Mouse (Mus musculus) cerebellum, postnatal 10 days (tissue): ENCODE measurements at regions not wholly inside any gene's neighbourhood (a gene's known extent, or its start where the extent isn't known, plus 50 kb on each side); places are given as distances from the start of the nearest gene placed in this dataset.

Experiments used
- DNase-seq, 2 experiments: peaks; one replicate each; pipeline ENCODE4 v3.0.0; 2021; ENCODE audit warnings: mixed read lengths in 2 of 2

DNA sequence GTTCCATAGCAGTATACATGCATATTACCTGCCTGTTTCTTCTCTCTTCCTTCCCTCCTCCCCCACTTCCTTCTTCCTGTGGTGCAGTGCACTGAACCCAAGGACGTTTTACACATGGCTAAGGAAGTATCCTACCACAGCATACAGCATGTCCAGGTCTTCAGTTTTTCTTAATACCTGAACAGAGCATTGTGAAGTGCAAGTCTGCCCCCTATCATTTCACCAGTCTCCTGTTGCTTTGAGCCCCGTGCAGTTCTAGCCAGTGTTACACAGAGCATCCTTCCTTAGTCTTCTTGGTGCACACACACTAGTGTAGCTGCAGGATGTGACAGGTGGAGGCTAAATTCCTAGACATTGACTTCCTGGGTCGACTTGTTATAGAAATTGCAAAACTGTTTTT, 53.7 kb upstream of the Foxb1 start:
- DNase-seq, result no peak

GRCm38 (mm10) chr9:69823179-69823966, 62.6 kb upstream of the Foxb1 start:
- peak; percentile 3 to 4 for DNase-seq

GRCm38 (mm10) chr9:69828428-69828827, 67.7 kb upstream of the Foxb1 start:
- DNase-seq, result no peak

GRCm38 (mm10) chr9:69835396-69835795, 74.7 kb upstream of the Foxb1 start:
- no peak for DNase-seq

DNA sequence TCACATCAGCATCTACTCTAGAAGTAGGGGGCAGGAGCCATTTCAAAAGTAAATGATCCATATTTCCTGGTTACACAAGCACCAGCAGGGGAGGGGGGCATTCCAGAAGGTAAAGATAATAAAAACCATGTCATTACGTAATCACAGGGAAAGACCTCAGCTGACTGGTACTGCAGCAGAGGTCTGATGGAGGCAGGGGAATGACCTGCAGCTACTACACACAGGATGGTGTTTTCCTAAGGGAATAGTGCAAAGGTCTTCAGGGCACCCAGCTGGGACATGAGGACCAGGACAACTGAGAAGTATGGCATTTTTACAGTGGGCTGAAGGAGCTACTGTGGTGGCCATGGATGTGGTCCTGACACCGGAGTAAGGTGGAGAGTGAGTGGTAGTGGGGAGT, 78.5 kb upstream of the Foxb1 start:
- DNase-seq, result no peak

DNA sequence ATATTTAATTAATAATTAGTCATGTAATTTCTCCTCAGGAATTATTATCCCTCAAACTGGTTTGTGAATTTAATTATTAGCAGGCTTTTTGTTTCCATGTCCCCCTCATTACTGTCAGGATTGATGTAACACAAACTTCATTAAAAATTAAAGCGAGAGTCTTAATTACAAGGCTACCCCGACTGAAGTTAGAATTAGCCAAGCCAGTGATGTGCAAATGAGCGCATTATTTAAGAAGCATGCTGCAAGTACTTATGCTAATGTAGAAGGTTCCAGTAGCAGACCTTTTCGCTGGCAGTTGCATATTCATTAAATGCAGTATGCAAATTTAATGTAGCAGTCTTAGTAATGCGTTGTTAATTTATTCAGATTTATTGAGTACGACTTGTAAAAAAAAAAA, 84.0 kb upstream of the Foxb1 start:
- no peak for DNase-seq

DNA sequence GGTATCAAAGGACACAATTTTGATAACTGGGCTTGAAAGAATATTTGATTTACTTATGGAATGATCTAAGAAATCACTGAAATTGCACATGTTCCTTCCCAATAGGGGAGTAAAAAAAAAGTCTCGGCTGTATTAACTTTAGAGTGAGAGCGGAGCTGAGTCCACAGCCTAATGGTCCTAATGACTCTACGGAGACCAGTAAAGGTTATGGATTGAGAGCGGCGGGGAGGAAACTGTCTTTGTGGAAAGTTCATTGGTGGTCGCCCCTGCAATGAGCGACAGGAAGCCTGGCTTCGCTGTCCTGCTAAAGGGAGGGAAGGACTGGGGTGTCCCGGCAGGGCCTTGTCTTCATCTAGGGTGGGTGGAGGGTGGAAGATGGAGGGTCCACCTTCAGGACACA, 84.5 kb upstream of the Foxb1 start:
- no peak for DNase-seq

DNA sequence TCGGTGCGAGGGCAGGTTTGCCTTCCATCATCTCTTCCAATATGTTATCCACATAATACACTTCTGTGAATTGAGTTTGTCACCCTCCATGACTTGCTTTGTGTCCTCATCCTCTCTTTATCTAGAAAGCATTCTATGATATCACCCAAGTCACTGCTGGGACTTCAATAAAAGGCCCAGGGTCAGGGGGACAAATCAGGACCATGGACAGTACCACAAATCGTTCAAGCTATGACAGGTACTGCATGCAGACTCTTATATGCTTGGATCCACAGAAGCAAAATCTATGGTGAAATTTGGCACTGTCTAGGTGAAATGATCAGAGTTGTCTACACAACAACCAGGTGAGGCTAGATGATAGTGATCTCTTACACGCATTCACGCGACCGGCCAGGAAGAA, 95.9 kb upstream of the Foxb1 start:
- no peak for DNase-seq

GRCm38 (mm10) chr9:69858619-69859018, 97.9 kb upstream of the Foxb1 start:
- no peak for DNase-seq

DNA sequence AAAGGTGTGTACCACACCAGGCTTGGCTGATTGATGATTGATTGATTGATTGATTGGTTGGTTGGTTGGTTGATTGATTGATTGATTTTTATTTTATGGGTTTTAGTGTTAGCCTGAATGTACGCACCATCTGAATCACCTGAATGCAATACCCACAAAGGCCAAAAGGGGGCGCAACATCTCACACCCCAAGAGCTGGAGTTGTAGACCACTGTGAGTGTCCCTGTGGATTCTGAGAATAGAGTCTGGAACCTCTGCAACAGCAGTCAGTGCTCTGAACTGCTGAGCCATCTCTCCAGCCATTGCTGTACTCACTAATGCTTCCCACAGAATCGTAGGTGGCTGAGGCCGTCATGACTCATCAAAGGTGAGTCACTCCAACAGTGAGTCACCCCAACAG, 109.4 kb upstream of the Foxb1 start:
- no peak for DNase-seq

DNA sequence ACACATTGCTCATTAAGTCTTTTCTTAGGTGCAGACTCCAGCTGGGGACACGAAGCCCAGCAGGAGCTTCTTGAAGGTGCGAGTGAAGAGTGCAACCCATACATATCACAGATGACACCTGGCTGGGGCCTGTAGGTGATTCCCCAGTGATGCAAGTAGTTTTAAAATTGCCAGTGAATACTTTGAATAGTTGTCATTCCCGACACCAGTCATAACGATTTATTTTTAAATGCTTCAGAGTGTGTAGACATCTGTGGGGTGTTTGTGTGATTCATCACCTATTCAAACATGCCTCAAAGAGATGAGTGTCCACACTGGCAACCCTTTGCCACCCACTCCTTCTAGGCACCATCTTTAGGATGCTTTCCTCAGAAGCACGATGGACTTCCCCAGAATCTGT, 102.9 kb upstream of the Bnip2 start:
- DNase-seq, result no peak

- DNase-seq, result no peak
These were observed 91.2 kb upstream of the Bnip2 start for GRCm38 (mm10) chr9:69898016-69898415.

DNA sequence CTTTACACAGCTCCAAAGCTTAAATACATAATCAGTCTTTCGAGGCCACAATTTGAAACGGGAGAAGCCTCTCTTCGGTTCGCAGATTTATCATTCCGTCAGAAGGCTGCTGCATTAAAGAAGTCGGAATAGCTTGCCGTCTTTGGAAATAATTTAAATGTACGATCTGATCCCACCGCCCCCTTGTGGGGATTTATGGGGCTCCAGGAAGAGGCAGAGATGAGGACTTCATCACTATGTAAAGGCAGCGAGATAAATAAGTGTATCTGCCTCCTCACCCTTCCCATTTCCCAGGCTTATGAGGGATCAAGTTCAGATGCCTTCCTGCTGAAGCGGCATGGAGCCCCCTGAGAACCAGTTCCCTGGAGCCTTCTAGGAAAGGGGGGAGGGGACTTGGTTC, 89.9 kb upstream of the Bnip2 start:
- peak; percentile 75 to 77 for DNase-seq

DNA sequence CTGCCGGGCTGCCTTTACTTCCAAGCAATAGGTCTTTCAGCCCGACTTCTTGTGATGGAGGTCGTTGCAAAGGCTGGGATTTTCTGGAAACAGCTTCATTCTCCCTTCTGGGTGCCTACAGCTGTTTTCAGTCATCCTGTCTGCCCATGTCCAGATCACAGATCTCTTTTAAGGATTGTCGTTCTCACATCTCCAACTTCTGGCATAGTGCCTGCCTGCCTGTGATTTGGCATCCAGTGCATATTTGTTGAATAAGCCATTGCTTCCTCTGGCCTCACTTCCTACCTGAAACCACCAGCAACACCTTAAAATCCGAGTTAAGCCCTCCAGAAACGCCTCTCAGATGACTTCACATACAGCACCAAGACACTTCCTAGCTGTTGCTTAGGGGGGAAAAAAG, 88.4 kb upstream of the Bnip2 start:
- peak; percentile 50 to 53 for DNase-seq

- peak; percentile 28 to 37 for DNase-seq
These were observed 81.9 kb upstream of the Bnip2 start for GRCm38 (mm10) chr9:69907123-69907945.

GRCm38 (mm10) chr9:69910621-69911020, 78.6 kb upstream of the Bnip2 start:
- DNase-seq, result no peak

DNA sequence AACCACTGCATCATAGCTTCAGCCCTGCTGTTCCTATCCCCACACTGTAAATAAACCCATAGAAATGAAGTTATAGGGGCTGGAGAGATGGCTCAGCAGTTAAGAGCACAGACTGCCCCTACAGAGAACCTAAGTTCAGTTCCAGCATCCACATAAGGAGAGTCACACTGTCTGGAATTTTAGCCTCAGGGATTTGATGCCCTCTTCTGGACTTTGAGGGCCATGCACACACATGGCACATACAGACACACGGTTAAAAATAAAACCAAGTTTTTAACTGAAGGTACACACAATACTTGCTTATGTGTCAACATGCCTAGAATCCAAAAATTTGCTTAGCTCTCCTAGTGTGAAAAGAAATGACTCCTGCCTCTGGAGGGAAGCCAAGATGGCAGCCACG, 61.1 kb upstream of the Bnip2 start:
- DNase-seq, result no peak

DNA sequence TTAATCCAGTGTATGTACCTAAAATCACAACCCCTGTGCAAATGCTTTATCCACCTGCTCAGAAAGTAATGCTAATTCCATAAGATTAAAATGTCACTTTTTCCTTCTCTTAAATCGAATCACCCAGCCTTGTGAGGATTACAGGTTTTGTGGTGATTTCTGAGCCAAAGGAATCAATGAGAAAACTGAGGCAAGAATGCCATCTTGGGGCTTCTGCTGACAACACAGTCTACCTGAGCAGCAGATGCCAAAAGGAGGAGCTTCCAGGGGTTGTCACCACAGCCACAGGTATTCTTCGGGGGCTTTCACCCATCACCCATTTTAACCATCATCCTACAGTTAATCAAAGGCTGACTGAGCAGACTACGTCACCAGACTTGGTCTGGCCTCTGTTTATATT, 51.4 kb upstream of the Bnip2 start:
- no peak for DNase-seq
